ENCODE assay signal across 20 mouse cellular contexts in genomic region chr2:19086621-19087020, GRCm38 (mm10).
DNase-seq lines count a peak whose midpoint lies in the region; ATAC-seq lines count a peak whose summit lies in the region.
"Had no signal": no experiment of that assay in that cellular context is flagged by ENCODE, and none has a peak within 500 bp of the region (broad histone marks: within the 10 kb centered on the region; RNA-seq: fewer than 3 reads in every experiment).

No protein-coding gene starts in this region.

- no peak for ATAC-seq in activated CD4-positive, CD25-positive, alpha-beta regulatory T cell, adult 4 months
- ATAC-seq in cerebellum, adult (ENCODE audit: insufficient number of reproducible peaks, low FRiP score, low TSS enrichment), result no peak
- ATAC-seq: forebrain, embryonic 14.5 days; forebrain, postnatal 0 days; hindbrain, embryonic 16.5 days had no signal

- peak; percentile 14 for DNase-seq in gastrocnemius, adult 18-20 months (ENCODE audit: low spot score)
- no peak for DNase-seq in gastrocnemius, postnatal 14 days
- DNase-seq in kidney, adult 18-20 months, result peak; percentile 43
- DNase-seq in kidney, postnatal 4 days, result no peak
- DNase-seq in kidney, adult 9 months, result peak; percentile 64
- DNase-seq in kidney, postnatal 25 days, result peak; percentile 39 to 66
- DNase-seq: adrenal gland, postnatal 10 days; adrenal gland, postnatal 36 days; cerebellum, adult 11 months; cerebellum, adult 2 months; cerebellum, adult 9-11 months; cerebellum, postnatal 25 days; forebrain, postnatal 0 days; gastrocnemius, postnatal 36 days; heart, postnatal 10 days; heart, postnatal 36 days had no signal

- intact Hi-C loops in gastrocnemius, postnatal 14 days (cut with DNase I; ENCODE audit: low total_unique reads), result no loop called here

Comparison
In these comparisons a context has a peak if more than half of its experiments do, and no peak if none do; other contexts are left out.
1. DNase-seq: peak in gastrocnemius, adult 18-20 months (single experiment), kidney, adult 18-20 months (single experiment), kidney, adult 9 months (single experiment) and kidney, postnatal 25 days (2 of 2); none in gastrocnemius, postnatal 14 days (single experiment) and kidney, postnatal 4 days (0 of 2).